Mouse (Mus musculus) megakaryocyte, embryonic 14.5 days (primary cell): Measurements from ENCODE around the gene Zfp541. TPM values are rescaled to one million over a fixed set of nuclear protein-coding genes. Genes with fewer than 3 reads are reported as not detected.

ENCODE experiments used
- H3K27me3 ChIP-seq: replicated peaks from 2 replicates; pipeline ENCODE3; 2012; ENCODE audit warnings: inconsistent platforms
- H3K36me3 ChIP-seq: replicated peaks from 2 replicates; pipeline ENCODE3; 2012; ENCODE audit warnings: low read length, inconsistent platforms, mixed read lengths
- H3K4me1 ChIP-seq: 2 replicates; pipeline ENCODE4 v1.6.1; 2012; ENCODE audit warnings: inconsistent platforms
- H3K4me3 ChIP-seq: replicated peaks from 2 replicates; pipeline ENCODE3; 2012; ENCODE audit warnings: moderate library complexity, mild to moderate bottlenecking, inconsistent platforms
- H3K9me3 ChIP-seq: 2 replicates; pipeline ENCODE4 v1.6.1; 2012; ENCODE audit warnings: inconsistent platforms
- FLI1 ChIP-seq: IDR thresholded peaks from 2 replicates; pipeline ENCODE4 v1.6.1; 2012; ENCODE audit warnings: low read length, inconsistent platforms, mixed read lengths
- GATA1 ChIP-seq: IDR thresholded peaks from 3 replicates; pipeline ENCODE4 v1.6.1; 2012; ENCODE audit warnings: mixed read lengths, low read length, inconsistent platforms, borderline replicate concordance
- polyA plus RNA-seq: library from polyadenylated mRNA; stranded (reverse); fragments of >175 nt; gene quantifications from 2 replicates; pipeline ENCODE4 v1.2.3, GENCODE M21; 2012; ENCODE audit warnings: low replicate concordance; ENCODE audit not compliant: insufficient read depth

Zfp541 gene
- polyA plus RNA-seq, 1 experiment: 0.15 TPM

DNA sequence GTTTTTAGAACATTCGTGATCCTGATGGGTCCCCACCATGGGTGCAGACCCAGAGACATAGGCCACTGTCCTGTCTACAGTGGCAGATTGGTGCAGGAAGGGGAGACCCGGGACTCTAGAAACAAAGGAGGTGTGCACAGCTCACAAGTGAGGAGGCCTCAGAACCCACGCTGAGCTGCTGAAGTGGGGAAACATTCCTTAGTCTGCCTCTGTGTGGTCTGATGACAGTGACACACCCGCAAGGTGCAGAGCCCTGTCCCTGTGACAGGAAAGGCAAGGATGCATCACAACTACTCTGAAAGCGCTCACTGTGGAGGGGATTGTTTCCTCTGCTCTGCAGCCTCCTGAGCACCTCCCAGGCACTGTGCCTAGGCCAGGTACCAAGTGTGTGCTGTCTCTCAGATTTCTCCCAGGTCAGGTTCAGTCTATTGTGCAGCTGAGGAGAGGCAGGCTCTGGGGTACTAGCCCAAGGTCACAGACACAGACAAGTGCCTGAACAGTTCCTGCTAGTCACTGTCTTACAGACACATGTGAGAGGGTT, 41.1 kb downstream of the Zfp541 start:
- TF ChIP-seq FLI1: no peak
- no peak for TF ChIP-seq GATA1
- peaks cover 74% of the 10 kb centered on the region for H3K36me3 ChIP-seq

DNA sequence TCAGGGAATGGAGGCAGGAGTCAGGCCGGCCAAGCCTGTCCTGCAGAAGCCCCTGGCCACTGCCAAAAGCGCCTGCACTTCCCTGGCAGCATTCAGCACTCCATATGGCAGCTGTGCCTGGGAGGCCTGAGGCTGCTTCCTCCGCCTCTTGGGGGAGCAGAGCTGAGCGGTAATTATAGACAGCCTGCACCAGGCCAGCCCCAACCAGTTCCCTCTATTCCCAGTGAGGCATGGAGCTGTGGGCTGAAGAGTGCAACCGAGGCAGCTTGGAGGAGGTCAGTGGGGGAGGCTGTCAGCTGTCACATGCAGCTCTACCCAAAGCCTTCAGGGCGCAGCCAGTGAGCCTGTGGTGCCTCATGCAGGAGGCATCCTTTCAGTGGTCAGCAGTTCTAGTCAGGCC, 42.1 kb downstream of the Zfp541 start:
- H3K27me3 ChIP-seq: no peaks in the 10 kb centered on the region
- no peak for TF ChIP-seq GATA1
- no peak for TF ChIP-seq FLI1
- peaks cover 84% of the 10 kb centered on the region for H3K36me3 ChIP-seq
- H3K9me3 ChIP-seq: no peaks in the 10 kb centered on the region
- peaks cover 69% of the 10 kb centered on the region for H3K4me1 ChIP-seq
- H3K4me3 ChIP-seq: peak overlapping the region; percentile 12

More for the DNA sequence above, 41.1 kb downstream of the Zfp541 start:
- Histone ChIP-seq H3K4me1 (peaks cover 70% of the 10 kb centered on the region), H3K9me3 (no peaks in the 10 kb centered on the region), H3K4me3 (peak overlapping the region; percentile 29), H3K27me3 (no peaks in the 10 kb centered on the region)

DNA sequence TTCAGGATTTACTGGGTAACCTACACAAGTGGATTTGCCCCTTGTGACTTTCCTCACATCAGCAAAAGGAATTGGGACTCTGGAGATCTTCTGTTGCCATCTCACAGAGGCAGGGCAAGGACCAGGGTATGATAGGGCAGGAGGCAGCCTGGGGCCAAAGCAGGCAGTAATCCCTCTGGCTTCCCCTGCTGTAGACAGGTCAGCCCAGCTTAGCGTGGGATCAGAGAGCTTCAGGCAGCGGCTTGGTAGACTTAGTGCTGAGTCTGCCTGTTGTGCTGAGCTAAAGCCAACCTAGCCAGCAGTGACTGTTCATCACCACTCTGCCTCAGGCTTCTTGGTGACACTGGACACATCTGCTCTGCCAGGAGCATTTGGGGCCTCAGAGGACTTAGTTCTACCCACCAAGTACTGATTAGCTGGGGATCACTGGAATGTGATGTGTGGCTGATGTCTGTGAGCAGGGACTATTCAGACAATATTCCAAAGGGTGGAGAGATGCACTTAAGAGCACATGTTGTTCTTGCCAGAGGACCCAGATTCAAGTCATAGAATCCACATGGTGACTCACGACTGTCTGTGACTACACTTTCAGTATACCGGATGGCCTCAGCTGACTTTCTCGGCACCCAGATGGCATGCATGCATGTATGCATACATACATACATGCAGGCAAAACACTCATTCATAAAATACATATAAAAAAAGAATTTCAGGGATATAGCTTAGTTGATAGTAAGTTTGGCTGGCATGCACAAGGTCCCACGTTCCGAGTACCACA, 43.2 kb downstream of the Zfp541 start:
- Histone ChIP-seq H3K4me1 (peaks cover 59% of the 10 kb centered on the region), H3K27me3 (no peaks in the 10 kb centered on the region), H3K4me3 (no peak overlapping the region), H3K36me3 (peaks cover 94% of the 10 kb centered on the region), H3K9me3 (no peaks in the 10 kb centered on the region)
- TF ChIP-seq GATA1: no peak
- TF ChIP-seq FLI1: no peak

DNA sequence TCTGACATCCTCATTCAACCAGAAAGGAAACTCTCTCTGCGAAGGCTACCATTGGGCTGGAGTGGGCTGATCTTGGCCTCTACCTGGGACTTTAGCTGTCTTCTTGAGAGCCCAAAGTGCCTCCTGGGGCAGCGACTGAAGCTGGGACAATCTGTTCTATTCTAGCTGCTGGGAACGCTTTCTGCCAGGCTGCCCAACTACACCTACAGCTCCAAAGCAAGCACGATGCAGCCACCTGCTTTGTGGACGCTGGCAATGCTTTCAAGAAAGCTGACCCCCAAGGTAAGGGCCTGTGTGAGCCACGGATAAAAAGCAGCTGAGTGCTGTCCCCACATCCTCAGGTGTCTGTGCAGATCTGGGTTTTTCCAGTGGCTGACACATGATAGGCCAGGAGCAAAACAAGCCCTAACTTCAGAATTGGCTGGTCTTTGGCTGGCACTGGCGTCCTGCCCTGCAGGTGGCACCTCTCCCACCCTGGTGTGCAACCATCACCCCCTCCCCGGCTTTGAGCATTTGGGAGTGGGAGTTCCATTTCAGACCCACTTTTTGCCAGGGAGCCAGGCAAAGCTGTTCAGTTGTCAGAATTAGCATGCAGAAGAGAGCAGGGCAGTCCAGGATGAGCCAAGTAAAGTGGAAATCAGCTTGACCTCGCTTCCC, 47.4 kb downstream of the Zfp541 start:
- TF ChIP-seq GATA1 (no peak), FLI1 (no peak)
- H3K4me1 ChIP-seq: peaks cover 45% of the 10 kb centered on the region

DNA sequence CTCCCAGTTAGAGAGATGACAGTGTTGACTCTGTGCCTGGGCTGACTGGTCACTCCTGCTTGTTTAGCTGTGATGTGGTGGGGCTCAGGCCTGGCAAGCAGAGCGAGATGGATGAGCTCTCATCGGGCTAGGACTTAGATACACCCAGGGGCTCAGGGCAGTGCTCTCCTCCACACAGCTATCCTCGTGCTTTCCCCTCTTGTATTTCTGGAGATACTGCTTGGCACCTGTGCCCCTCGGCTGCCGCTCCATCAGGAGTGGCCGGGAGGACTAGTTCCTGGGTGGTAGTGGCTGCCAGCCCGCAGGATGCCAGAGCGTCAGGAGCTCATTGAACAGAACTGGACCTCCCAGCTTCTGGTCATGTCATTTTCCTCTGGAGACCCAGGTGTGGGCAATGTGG, 48.5 kb downstream of the Zfp541 start:
- H3K4me3 ChIP-seq: no peak overlapping the region
- H3K9me3 ChIP-seq: no peaks in the 10 kb centered on the region
- peaks cover 100% of the 10 kb centered on the region for H3K36me3 ChIP-seq
- TF ChIP-seq FLI1: no peak
- no peak for TF ChIP-seq GATA1
- H3K4me1 ChIP-seq: peaks cover 35% of the 10 kb centered on the region
- H3K27me3 ChIP-seq: no peaks in the 10 kb centered on the region

More for the DNA sequence above, 47.4 kb downstream of the Zfp541 start:
- H3K27me3 ChIP-seq: no peaks in the 10 kb centered on the region
- H3K4me3 ChIP-seq: no peak overlapping the region
- H3K9me3 ChIP-seq: no peaks in the 10 kb centered on the region
- H3K36me3 ChIP-seq: peaks cover 100% of the 10 kb centered on the region

DNA sequence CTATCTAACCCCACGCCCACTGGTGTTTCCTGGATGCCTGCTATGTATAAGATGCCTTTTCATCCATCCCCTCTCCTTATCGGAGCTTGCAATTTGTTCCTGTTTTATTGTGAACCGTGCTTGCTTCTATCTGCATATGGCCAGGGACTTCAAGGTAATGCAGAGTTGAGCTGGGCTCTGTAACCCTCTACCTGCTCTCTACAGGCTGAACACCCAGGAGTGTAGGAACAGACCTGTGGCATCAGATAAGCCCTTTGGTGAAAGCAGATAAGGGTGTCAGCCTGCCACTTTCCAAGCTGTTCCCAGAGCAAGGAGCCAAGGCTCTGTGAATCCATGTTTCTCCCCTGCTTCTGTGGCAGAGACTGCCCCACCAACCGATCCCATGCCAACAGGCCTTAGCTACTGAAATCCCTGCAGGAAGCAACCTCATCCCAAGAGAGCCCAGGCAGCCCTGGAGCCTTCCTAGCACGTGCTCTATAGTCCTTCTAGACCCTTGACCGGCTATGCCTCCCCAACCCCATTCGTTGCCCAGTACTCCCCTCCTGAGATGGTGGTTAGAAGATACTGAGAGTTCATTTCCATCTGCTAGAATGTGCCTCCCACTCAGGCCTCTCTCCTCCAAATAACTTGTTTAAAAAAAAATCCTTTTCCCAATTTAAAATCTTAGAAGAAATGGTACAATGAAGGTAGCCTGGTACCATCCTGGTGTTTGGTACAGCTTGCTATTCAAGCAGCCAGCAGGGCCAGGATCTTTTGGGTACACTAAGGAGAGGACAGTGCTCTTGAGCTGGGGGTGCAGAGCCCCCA, 49.9 kb downstream of the Zfp541 start:
- Histone ChIP-seq H3K36me3 (peaks cover 100% of the 10 kb centered on the region), H3K9me3 (no peaks in the 10 kb centered on the region), H3K27me3 (no peaks in the 10 kb centered on the region), H3K4me3 (no peak overlapping the region), H3K4me1 (peaks cover 29% of the 10 kb centered on the region)
- TF ChIP-seq GATA1 (no peak), FLI1 (no peak)

DNA sequence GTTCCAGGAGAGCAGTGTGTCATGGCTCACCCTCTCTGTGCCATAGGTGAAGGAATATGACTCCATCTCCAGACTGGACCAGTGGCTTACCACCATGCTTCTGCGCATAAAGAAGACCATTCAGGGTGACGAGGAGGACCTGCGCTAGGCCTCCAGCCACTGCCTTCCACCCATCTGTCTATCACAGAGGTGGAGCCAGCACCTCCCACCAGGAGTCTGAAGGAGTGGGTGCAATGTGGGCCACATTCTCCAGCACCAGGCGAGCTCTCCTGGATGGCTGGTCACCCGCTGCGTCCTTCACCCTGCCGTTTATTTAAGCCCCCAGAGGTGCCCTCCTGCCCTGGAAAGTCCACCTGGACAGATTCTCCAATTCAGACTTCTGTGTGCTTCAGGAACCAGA, 54.8 kb downstream of the Zfp541 start:
- H3K9me3 ChIP-seq: no peaks in the 10 kb centered on the region
- no peaks in the 10 kb centered on the region for H3K27me3 ChIP-seq
- H3K36me3 ChIP-seq: peaks cover 72% of the 10 kb centered on the region
- peaks cover 31% of the 10 kb centered on the region for H3K4me1 ChIP-seq
- no peak for TF ChIP-seq GATA1
- no peak overlapping the region for H3K4me3 ChIP-seq

DNA sequence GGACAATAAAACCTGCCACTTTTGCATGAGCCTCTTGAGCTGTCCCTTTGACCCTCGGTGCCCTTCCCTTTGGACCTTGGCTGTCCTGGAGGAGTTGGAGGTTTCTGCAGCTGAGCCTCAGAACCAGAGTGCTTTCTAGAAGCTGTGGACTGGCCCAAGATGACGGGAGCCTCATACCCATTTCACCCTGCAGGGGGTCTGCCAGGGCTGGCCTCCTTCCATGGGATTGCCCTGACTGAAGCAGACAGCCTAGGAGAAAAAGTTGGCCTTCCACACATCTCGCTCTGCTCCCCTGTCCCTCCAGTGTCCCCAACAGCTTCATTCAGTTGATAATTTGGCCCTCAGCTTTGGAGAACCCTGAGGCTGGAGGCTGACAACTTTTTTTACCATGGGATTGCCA, 55.5 kb downstream of the Zfp541 start:
- TF ChIP-seq GATA1 (no peak), FLI1 (no peak)
- Histone ChIP-seq H3K36me3 (peaks cover 65% of the 10 kb centered on the region), H3K27me3 (no peaks in the 10 kb centered on the region), H3K4me3 (no peak overlapping the region), H3K4me1 (peaks cover 28% of the 10 kb centered on the region), H3K9me3 (no peaks in the 10 kb centered on the region)

DNA sequence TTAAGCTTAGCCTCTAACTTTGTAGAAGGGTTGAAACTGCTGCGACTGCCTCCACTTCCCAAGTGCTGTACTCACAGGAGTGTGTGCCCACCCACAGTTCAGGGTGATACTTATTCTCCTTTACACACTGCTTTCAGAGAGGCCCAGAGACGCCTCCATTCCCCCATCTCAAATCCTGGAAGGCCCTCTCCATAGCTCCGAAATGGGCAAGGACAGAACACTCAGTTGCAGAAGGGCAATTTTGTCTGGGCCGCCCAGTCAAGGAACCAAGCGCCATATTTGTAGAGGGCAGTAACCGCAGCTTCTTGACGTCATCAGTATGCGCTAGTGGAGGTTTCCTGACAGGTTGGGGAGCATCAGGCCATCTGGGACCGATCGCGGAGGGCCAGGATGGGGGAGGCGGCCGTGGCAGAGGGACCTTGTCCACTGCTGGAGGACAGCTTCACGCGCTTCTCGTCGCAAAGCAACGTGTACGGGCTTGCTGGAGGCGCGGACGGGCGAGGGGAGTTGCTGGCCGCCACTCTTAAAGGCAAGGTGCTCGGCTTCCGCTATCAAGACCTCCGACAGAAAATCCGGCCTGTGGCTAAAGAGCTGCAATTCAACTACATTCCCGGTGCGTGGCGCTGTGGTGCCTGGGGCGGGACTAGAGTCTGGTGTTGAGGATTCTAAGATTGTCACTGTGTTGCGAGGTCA, 58.1 kb downstream of the Zfp541 start, which contains the start of gene Kptn:
TSS of gene Kptn (plus strand) at position 327 of the 693 bp plus-strand sequence.
- H3K36me3 ChIP-seq: peaks cover 58% of the 10 kb centered on the region
- no peaks in the 10 kb centered on the region for H3K9me3 ChIP-seq
- peaks cover 18% of the 10 kb centered on the region for H3K4me1 ChIP-seq
- H3K4me3 ChIP-seq: peak within 1 kb of the TSS; percentile 96
- no peak for TF ChIP-seq FLI1
- TF ChIP-seq GATA1: no peak
- no peaks in the 10 kb centered on the region for H3K27me3 ChIP-seq
